Mouse (Mus musculus): ENCODE results near the gene Apol7a.
"Not testable (repeated sequence)": the region's sequence is repeated elsewhere in the genome, so short reads cannot be mapped to it uniquely, and the experiment has no call there.

Apol7a gene

DNA sequence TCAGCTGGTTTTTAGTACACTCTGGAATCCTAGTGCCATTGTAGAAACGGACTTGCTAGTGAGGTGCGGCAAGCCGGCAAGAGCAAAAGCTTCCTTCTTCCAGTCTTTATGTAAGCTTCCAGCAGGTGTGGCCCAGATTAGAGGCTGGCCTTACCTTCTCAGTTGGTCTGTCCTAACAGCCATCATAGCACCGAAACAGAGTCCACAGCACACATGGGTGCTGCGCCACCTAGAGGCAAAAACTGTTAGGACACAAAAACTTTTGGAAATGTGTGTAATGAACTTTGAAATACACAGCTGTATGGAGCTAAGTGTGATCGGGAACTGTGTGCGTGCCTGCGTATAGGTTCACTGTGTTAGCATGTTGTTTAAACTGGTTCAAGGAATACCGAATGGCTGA is at the start of gene Apol7a:
TSS of gene Apol7a (minus strand) at position 84 of the 400 bp plus-strand sequence.
- DNase-seq (ENCODE audit: low spot score in 2 of 2): not testable (repeated sequence)

DNA sequence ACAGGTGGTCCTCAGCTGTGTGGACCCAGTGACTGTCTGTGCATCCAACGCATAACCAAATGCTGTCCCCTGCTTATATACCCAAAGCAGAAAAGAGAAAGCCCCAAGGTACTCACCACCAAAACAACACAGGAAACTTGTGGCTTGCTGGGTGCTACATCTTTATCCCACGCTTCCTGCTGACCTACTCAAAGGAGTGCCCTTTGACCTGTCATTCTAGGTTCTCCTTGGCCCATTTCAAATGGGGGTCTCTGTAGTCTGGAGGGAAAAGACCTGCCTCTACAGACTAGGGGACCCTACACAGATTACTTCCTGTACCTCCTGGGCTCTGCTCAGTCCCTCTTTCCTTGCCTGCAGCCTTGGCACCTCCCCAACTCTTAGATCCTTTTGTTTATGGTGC is 48.5 kb upstream of the Apol7a start, which contains the start of gene Apol7b:
TSS of gene Apol7b (minus strand) at position 101 of the 400 bp plus-strand sequence.
- DNase-seq (ENCODE audit: low spot score in 2 of 2): not testable (repeated sequence)

DNA sequence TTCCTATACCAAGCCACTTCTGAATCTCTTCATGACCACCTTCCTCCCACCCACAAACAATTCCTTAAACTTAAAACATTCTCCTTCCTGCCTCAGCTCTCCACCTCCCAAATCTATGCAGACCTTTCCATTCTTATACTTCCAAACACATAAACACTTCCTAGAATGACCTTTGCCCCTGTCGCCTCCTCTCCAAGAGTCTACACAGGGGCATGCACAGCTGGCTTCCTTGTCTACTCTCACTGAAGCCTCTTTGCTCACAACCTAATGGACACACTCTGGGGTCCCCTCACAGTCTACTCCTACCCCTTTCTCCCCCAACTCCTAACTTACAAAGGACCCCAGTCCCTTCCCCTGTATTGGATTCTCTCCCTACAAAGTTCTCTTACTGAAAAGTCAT is 46.8 kb upstream of the Apol7a start:
- not testable (repeated sequence) for DNase-seq (ENCODE audit: low spot score in 2 of 2)

DNA sequence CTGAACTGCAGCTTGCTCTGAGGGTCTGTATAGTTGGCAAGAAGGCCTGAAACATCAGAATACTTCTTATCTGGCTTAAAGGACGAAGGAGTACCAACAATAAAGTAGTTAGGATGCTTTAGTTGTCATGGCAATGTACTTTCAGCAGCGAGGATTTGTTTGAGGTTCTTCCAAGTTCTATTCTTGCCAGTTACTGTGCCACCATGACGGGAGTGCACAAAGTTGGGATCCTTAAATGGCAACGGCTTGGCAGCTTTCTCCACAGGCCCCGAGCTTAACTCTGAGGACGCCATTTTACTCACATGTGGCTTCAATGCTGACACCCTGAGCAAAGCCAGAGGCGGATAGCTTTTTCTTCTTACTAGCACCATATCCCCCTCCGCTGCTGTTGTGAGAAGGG is 45.8 kb upstream of the Apol7a start:
- DNase-seq (ENCODE audit: low spot score in 2 of 2): peak in 1 of 2 experiments; percentile 6

DNA sequence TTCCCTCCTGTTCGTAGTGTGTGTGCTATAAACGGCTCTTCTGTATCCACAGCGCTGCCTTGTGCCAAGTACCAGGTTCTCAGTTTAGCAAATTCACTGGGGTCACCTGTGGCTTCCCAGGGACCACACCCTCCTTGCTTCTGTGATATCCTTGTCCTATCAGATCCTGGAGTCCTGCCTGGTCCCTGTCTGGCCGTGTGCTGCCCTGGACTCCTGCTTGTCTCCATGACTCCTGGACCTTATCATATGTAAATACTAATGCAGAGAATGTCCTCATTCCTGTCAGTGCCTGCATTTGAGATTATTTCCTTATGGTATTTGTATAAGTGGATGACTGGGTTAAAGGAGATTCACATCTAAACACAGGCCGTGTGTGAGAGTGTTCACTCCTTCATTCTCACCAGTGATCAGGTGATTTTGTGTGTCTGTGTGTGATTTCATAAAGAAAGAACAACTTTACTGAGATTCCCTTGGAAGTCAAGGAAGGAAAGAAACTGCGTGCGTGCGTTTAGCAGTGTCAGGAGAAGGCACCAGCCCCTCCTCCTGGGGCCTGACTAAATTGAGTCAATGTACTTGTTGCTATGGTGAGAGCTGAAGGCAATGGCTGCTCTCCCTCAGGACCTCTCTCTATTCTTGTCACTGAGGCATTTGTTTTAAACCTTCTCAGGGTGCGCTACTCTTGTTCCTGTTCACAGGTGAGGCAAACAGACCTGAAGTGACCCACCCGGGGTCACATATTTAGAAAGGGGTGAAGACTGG is 30.0 kb upstream of the Apol7a start:
- DNase-seq (ENCODE audit: low spot score in 2 of 2): not testable (repeated sequence)

DNA sequence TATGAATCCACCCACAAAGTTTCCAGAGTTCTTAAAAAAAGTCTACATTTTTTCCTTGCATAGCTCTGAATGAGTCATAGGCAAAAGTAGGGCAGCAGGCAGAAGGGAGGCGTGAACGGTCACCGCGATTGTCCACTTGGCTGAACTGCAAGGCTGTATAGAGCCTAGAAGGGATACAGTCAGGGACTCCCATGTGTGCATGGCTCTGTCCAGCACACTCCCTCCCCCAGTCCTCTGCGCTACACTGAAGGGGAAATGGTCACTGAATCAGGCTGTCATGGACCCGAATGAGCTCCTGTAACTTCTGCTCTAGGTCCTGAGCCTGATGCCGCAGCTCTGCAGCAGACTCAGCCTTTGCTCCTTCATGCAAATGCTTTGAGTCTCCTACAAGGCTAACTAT is 24.0 kb upstream of the Apol7a start:
- not testable (repeated sequence) for DNase-seq (ENCODE audit: low spot score in 2 of 2)

DNA sequence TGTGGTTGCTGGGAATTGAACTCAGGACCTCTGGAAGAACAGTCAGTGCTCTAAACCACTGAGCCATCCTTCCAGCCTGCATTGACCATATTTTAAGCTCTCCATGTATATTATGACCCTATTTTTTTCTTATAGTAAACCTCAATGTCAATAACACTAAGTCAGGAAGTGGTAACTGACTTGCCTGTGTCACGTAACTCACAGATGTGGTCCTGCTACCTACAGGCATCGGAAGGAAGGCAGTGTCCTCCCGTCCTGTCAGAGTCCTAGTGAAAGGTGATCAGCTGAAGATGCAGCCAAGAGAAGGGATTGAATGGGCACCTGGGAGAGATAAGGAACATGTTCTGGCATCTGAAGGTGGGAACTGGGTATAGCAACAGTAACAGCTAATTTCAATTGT is 20.7 kb upstream of the Apol7a start:
- DNase-seq (ENCODE audit: low spot score in 2 of 2): not testable (repeated sequence)

DNA sequence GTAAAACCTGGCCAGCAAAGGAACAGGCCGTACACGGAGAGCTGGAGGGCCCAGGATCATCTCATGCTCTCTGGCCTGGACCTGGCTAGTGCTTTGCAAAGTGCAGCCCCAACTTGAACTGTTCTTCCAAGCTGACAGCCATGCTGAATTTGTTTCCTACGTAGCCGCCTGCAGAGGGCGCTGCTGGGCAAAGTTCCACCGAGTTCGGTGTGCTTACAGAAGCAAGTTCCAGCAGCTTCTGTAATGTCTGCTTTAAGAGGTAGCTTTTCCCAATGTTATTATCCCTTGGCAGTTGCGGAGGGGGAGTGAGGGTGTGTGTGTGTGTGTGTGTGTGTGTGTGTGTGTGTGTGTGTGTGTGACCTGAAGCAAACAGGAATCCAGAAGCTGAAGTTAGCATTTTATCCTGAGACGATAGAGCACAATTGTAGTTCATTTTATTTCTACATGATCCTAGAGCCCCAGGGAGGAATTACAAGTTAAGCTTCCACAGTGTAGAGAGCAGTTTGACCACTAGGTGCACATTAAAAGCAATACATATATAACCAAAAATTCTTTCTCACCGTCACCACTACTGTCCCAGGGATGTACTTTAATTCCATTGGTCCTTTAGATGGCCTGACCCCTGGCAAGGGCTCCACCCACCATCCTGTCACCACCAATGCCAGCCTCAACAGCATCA is 17.9 kb upstream of the Apol7a start:
- DNase-seq (ENCODE audit: low spot score in 2 of 2): not testable (repeated sequence)

DNA sequence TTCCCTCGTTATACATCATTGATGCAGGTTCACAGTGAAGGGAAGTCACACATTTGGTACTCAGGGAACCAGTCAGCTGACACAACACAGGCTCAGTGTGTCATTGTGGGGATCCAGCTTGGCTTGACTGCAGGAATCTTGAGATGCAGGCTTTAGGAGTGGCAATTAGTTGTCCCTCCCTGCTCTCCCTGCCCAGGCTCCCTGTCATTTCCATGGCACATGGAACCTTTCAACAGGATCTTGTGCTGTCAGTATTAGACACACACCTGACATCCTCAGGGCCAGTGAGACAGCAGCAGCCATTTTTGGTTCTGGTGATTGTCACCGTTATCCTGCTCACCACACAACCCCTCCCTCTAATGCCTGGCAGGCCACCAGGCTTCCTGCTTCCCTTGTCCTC is 16.7 kb upstream of the Apol7a start:
- not testable (repeated sequence) for DNase-seq (ENCODE audit: low spot score in 2 of 2)

DNA sequence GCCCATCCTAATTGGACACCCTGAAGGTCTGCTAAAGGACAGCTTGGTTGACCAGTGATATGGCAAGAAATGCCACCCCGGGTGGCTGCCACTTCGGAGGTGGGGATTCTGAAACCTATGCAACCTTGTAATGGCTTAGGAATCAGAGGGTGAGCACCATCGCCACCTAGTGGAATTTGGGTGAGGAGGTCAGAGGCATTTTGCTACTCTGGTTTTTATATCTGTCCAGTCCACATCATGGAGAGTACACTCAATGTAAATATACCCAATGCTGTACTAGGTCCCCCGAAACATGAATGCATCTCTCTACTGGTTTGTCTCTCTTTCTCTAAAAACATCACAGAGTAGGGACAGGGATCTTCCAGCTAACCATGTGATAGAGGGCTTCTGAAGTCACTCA is 13.8 kb upstream of the Apol7a start:
- DNase-seq (ENCODE audit: low spot score in 2 of 2): not testable (repeated sequence)

DNA sequence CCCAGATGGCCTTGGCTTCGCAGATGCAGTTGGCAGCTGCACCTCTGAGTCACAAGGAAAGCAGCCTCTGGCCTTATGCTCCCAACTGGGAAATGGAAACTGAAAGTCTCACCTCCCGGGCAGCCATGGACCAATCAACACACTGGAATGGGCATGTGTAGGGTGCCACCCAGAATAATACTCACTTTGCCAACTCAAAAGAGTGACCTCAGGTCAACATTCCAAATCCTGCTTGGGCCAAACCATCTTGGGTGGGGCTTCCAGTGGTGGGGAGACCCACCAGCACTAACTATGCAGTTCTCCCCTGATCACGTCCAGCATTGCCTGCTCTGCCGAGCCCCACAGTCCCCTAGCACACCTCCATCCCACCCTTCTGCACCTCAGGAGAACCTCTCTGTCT is 12.1 kb upstream of the Apol7a start, which contains the start of gene Apol9a:
TSS of gene Apol9a (minus strand) at position 101 of the 400 bp plus-strand sequence.
- DNase-seq (ENCODE audit: low spot score in 2 of 2): not testable (repeated sequence)

DNA sequence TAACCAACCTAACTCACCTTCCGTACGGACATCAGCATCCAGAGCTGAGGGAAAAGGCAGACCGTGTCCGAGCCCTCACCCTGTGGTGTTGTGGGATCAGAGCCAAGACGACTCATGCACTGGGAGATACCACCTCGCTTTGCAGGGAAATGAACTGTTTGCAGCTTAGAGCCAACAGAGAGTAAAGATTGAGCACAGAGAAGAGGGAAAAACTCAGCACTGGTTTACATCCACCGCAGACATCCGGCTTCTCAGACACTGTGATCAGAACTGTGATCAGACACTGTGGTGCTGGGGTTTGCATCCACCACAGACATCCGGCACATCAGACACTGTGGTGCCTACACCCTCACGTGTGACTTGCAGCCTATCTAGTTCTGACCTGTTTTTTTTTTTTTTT is 7.5 kb upstream of the Apol7a start:
- DNase-seq (ENCODE audit: low spot score in 2 of 2): not testable (repeated sequence)

DNA sequence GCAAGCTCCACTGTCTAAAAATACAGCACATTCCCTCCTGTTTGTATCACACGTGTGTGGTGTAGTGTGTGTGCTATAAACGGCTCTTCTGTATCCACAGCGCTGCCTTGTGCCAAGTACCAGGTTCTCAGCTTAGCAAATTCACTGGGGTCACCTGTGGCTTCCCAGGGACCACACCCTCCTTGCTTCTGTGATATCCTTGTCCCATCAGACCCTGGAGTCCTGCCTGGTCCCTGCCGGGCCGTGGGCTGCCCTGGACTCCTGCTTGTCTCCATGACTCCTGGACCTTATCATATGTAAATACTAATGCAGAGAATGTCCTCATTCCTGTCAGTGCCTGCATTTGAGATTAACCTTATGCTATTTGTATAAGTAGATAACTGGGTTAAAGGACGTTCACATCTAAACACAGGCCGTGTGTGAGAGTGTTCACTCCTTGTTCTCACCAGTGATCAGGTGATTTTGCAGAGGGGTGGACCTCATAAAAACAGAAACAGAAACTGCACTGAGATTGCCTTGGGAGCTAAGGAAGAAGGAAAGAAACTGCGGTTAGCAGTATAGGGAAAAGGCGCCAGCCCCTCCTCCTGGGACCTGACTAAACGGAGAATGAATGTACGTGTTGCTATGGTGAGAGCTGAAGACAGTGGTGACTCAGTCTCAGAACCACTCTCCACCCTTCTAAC is 1.3 kb downstream of the Apol7a start:
- DNase-seq (ENCODE audit: low spot score in 2 of 2): not testable (repeated sequence)

DNA sequence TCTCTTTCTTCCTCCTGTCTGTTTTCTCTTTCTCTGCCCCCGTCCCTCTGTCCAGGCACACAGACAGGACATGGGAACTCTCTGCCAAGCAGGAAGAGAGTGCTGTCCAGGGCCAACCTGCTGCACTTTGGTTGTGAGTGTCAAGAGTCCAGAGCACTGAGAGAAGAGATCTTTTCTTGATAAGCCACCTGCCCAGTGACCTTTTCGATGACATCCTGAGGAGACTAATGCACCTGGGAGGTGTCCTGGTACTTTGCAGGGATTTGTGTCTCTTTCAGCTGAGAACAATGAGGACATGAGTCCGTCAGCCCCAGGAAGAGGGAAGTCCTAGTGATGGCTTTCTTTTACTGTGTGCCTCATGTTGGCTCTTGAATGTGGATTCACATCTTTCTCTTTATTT is 5.1 kb downstream of the Apol7a start:
- not testable (repeated sequence) for DNase-seq (ENCODE audit: low spot score in 2 of 2)

DNA sequence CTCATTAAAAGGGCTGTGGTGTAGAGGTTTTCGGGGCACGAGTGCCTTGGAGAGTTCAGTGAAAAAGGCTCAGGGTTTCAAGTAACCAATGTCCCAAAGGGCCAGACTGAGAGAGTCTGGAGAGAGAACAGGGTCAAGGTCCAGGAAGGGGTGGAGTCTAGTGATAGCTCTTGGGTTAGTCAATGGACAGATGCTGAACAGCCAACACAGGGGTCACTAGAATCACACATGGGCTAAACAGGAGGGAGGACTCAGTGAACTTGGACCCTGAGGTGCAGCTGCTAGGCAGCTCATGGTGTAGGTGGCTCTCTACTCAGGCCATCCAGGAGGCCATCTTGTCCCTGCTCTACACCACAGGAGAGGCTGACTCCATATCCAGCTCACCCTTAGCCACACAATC is 11.4 kb downstream of the Apol7a start:
- DNase-seq (ENCODE audit: low spot score in 2 of 2): no peak

DNA sequence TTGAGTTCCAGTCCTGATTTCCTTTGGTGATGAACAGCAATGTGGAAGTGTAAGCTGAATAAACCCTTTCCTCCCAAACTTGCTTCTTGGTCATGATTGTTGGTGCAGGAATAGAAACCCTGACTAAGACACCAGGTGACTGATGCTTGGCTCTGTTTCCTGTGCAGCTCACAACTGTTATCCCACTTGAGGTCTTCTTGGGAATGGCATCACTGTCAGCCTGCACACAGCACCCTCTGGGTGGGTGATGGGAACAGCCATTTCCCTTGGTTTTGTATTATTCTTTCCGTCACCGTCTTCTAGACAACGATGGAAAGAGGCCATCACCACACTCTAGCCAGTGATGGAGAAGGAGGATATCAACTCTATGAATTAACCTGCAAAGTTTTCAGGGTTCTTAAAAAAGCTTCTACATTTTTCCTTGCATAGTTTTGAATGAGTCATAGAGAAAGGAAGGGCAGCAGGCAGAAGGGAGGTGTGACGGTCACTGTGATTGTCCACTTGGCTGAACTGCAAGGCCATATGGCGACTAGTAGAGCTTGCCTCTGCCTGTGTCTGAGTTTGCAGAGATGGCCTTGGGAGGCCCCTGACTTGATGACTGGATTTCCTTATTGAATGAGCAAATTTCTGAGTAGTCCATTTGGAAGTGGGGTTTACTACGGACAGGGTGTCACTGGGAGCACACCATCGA is 14.4 kb downstream of the Apol7a start:
- no peak for DNase-seq (ENCODE audit: low spot score in 2 of 2)

DNA sequence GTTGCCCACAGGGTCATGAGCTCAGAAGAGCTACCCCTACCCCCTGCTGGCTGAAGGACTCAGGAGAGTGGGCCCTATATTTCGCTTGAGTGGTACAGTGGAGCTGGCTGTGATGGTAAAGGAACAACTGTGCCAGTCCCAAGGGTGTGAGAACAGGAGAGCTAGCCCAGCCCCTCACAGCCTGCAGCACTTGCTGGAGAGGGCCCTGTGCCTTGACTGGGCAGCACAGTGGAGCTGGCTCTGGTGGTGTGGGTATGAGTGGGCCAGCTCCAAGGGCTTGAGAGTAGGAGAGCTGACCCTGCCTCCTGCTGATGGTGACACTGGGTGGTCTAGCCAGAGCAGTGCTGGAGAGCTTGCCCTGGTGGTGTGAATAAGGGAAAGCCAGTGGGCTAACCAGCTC is 16.0 kb downstream of the Apol7a start:
- no peak for DNase-seq (ENCODE audit: low spot score in 2 of 2)

DNA sequence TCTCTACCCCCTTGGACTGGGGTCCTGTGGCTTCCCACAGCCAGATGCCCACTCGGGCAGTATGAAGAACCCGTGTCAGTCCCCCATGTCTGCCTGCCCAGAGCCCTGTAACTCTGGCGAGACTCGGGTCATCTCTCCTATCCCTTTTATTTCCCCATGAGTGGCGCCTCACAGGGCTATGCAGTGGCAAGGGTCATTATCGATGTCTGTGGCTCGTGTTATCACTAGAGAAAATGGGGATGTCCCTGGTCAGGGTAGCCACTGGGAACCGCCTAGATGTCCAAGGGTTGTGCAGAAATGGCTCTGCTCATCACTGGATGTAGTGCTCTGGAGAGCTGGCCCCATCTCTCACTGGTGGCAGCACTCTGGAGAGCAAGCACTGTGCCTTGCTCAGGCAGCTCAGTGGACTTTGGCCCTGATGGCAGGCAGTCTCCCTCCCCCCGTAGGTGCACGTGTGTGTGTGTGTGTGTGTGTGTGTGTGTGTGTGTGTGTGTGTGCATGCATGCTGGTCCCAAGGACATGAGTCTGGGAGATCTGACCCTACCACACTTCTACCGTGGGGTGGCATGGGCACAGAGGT is 16.5 kb downstream of the Apol7a start:
- no peak for DNase-seq (ENCODE audit: low spot score in 2 of 2)

DNA sequence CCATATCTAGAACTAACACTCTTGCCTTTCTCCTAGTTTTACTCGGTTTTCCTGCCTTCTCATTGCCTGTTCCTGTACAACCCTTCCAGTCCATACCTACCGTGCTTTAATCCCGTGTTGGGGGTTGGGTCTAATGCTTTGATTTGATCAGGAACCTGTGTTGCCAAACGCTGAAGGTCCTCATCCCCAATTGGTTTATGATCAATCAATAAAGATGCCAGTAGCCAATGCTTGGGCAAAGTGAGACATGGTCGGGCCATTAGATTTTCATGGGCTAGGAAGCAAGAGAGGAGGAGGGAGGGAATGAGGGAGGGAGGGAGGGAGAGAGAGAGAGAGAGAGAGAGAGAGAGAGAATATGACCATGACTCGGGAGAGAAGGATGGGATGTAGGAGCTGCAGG is 17.4 kb downstream of the Apol7a start:
- DNase-seq (ENCODE audit: low spot score in 2 of 2): no peak

DNA sequence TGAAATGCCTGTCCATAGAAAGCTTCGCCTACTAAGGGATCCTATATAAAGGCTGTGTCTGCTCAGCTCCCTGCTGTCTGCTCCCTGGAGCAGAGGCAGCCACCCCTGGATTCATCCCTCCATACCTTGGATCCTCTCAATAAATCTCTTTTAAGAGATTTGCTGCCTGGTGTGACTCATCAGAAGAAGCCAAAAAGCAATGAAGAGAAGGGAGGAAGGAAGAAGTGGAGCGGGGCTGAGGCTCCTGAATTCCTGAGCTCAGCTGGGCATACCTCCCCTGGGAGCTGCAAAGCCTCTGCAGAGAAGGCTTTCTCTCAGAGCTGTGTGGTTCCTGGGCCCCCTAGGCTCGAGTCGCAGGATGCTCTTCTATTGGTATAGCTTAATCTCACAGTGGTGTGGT is 19.0 kb downstream of the Apol7a start:
- no peak for DNase-seq (ENCODE audit: low spot score in 2 of 2)

DNA sequence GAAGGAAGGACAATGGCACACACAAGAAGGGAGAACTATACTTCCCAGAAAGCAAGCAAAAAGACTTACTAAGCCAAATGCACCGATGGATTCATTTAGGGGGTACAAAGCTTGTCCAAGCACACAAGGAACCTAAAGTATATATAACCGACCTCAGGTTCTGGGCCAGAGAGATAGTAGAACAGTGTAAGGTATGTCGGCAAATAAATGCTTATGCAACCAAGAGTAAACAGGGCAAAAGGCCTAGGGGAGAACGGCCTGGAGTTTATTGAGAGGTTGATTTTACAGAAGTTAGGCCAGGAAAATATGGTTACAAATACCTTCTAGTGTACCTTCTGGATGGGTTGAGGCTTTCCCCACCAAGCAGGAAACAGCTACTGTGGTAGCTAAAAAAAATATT is 21.5 kb downstream of the Apol7a start:
- no peak for DNase-seq (ENCODE audit: low spot score in 2 of 2)

DNA sequence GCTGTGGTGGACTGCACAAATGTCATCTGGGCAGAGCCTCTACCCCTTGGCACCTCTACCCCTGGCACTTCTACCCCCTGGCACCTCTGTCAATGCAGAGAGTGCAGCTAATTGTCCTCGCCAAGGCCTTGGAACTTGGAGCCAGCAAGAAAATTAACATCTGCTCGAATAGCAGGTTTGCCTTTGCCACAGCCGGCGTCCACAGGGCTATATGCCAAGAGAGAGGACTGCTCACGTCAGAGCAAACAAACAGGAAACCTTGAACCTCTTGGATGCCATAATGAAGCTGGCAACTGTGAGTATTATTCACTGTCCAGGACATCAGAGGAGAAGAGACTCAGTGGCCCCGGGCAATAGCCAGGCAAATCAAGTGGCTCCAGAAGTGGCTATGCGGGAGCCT is 22.0 kb downstream of the Apol7a start:
- no peak for DNase-seq (ENCODE audit: low spot score in 2 of 2)
